Mouse (Mus musculus) liver, embryonic 11.5 days (tissue): Measurements from ENCODE around the gene Kcne3. TPM values are rescaled to one million over a fixed set of nuclear protein-coding genes. Genes with fewer than 3 reads are reported as not detected.

Source experiments
- ATAC-seq: fragments of 200-750 bp; cut with Nextera tagmentation; replicated peaks from 2 replicates; pipeline ENCODE4 v1.8.0; 2017; ENCODE audit warnings: moderate number of reproducible peaks, mild to moderate bottlenecking, moderate TSS enrichment, moderate library complexity; ENCODE audit not compliant: low FRiP score
- DNase-seq: peaks from one replicate; pipeline ENCODE4 v3.0.0-alpha.2; 2017; ENCODE audit warnings: low spot score
- H3K27ac ChIP-seq: fragments of 300-500 bp; sonication (generic); 2 replicates; pipeline ENCODE4 v1.5.1; 2014; ENCODE audit warnings: mild to moderate bottlenecking, low read depth, low read length, control low read depth
- H3K27me3 ChIP-seq: fragments of 300-500 bp; sonication (generic); replicated peaks from 2 replicates; pipeline ENCODE4 v1.6.1; 2014; ENCODE audit warnings: low read length, mixed read lengths; ENCODE audit not compliant: control insufficient read depth, insufficient read depth
- H3K36me3 ChIP-seq: fragments of 300-500 bp; sonication (generic); 2 replicates; pipeline ENCODE4 v1.6.1; 2014; ENCODE audit warnings: mild to moderate bottlenecking, low read length, moderate library complexity, mixed read lengths; ENCODE audit not compliant: control insufficient read depth, insufficient read depth
- H3K4me1 ChIP-seq: fragments of 300-500 bp; sonication (generic); replicated peaks from 2 replicates; pipeline ENCODE4 v1.6.1; 2014; ENCODE audit warnings: low read length, mixed read lengths; ENCODE audit not compliant: control insufficient read depth, insufficient read depth
- H3K4me2 ChIP-seq: fragments of 300-500 bp; sonication (generic); 2 replicates; pipeline ENCODE4 v1.6.1; 2014; ENCODE audit warnings: mild to moderate bottlenecking, control low read depth, moderate library complexity
- H3K4me3 ChIP-seq: fragments of 300-500 bp; sonication (generic); 2 replicates; pipeline ENCODE4 v1.5.1; 2014; ENCODE audit warnings: low read depth, low read length, control low read depth
- H3K9ac ChIP-seq: fragments of 300-500 bp; sonication (generic); 2 replicates; pipeline ENCODE4 v1.6.1; 2014; ENCODE audit warnings: low read depth, low read length, control low read depth
- H3K9me3 ChIP-seq: fragments of 300-500 bp; sonication (generic); 2 replicates; pipeline ENCODE4 v1.6.1; 2016; ENCODE audit warnings: low read length, inconsistent platforms, mixed read lengths; ENCODE audit not compliant: control insufficient read depth
- WGBS: fragments of 180-500 bp; shearing (Covaris S2); extraction: QIAGEN DNeasy Blood & Tissue Kit; methylation state at CpG from one replicate; pipeline ENCODE4 v1.1.7; 2014; 5-methylcytosine and 5-hydroxymethylcytosine counted together
- polyA plus RNA-seq: library from polyadenylated mRNA; unstranded; fragments of >200 nt; fragmentation: Nextera tagmentation; extraction: Ambion mirVana; gene quantifications from 2 replicates; pipeline ENCODE4 v1.2.1, GENCODE M21; 2014

Gene Kcne3
- polyA plus RNA-seq, 1 experiment from 2014 or later, result 10.9 TPM

DNA sequence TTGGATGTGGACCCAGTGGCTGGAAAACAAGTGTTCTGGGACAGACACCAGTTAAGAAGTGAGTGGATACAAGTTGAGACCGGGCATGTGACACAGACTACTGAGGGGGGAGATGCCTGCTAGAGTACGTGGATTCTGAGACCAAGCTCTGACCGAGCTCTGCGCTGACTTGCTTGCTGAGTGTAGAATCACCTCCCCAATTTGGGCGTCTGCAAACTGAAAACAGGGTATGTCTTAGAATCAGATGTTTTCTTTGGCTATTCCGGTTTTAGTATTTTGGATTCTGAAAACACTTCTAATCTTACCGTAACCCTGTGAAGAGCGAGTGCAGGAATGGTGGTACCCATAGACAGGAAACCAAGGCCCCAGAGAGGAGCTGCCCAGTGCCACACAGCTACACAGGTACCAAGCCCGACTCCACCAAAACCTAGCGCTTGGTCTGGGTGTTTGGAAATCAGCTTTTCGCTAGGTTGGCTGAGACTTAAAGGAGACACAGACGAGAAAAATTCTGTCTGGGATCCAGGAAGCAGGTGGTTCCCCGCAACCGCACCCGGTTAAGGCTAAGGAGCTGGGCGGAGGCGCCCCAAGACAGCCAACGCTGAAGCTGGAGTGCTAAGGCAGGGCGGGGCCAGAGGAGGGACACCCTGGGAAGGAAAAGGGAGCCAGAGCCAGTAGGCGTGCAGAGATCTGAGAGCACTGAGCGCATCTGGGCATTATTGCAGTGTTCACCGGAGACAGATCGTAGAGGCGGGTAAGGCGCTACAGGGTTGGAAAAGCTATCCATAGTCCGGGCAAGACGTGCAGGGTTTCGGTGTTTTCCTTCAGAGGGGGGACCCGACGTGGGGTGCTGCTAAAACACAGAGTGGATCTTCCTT is 2.0 kb downstream of the Kcne3 start:
- 8% methylated on average over 30 of the region's 30 CpGs for WGBS
- DNase-seq (peak; percentile 60), ATAC-seq (peak; percentile 68)
- peaks cover 32% of the 10 kb centered on the region for H3K27me3 ChIP-seq
- peak overlapping the region; percentile 89 for H3K4me2 ChIP-seq
- no peaks in the 10 kb centered on the region for H3K36me3 ChIP-seq
- H3K9ac ChIP-seq, result peak overlapping the region; percentile 17; the same call in 1 of the 2 replicates
- peak overlapping the region; percentile 43 for H3K4me3 ChIP-seq
- peaks cover 22% of the 10 kb centered on the region for H3K4me1 ChIP-seq
- H3K27ac ChIP-seq, result no peak overlapping the region
- no peaks in the 10 kb centered on the region for H3K9me3 ChIP-seq

DNA sequence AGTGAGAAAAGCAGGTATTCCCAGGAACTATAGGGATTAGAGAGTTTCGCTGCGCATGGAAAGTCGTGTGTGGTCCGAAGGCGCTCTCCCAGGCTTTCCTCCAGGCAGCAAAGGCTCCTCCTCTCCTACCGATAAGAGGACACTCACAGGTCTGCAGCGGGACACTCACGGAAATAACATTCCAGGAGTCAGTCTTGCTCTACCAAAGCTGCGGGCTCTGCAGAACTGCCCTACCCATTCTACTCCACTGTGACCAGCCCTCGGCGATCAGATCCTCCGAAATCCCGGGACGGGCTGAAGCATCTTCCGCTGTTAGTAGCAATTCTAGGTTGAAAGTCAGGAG is 2.6 kb downstream of the Kcne3 start:
- Histone ChIP-seq H3K4me2 (peak overlapping the region; percentile 89), H3K36me3 (no peaks in the 10 kb centered on the region), H3K4me3 (peak overlapping the region; percentile 43), H3K9me3 (no peaks in the 10 kb centered on the region), H3K27ac (no peak overlapping the region), H3K9ac (peak overlapping the region; percentile 17; the same call in 1 of the 2 replicates), H3K4me1 (peaks cover 22% of the 10 kb centered on the region), H3K27me3 (peaks cover 32% of the 10 kb centered on the region)
- ATAC-seq (0 out of 2 replicates have a peak, but pooled peaks have one; percentile 15), DNase-seq (peak; percentile 47)
- 2% methylated on average over 15 of the region's 15 CpGs for WGBS

- DNase-seq (no peak), ATAC-seq (peak; percentile 84)
- Histone ChIP-seq H3K27ac (0 out of 2 replicates have a peak overlapping the region, but pooled peaks have one; percentile 40), H3K9ac (0 out of 2 replicates have a peak overlapping the region, but pooled peaks have one; percentile 17), H3K9me3 (no peaks in the 10 kb centered on the region), H3K36me3 (no peaks in the 10 kb centered on the region), H3K4me2 (peak overlapping the region; percentile 89), H3K27me3 (peaks cover 32% of the 10 kb centered on the region), H3K4me3 (peak overlapping the region; percentile 43), H3K4me1 (peaks cover 22% of the 10 kb centered on the region)
- WGBS, result 32% methylated on average over 7 of the region's 7 CpGs
Observed at GRCm38 (mm10) chr7:100179394-100179793, 3.1 kb downstream of the Kcne3 start.

GRCm38 (mm10) chr7:100179836-100180407 is 3.6 kb downstream of the Kcne3 start:
- peaks cover 32% of the 10 kb centered on the region for H3K27me3 ChIP-seq
- H3K9me3 ChIP-seq, result no peaks in the 10 kb centered on the region
- H3K9ac ChIP-seq, result no peak overlapping the region
- whole genome bisulfite sequencing, result 60% methylated on average over 7 of the region's 7 CpGs
- H3K4me1 ChIP-seq, result peaks cover 22% of the 10 kb centered on the region
- no peak for DNase-seq
- no peaks in the 10 kb centered on the region for H3K36me3 ChIP-seq
- 0 out of 2 replicates have a peak overlapping the region, but pooled peaks have one; percentile 3 for H3K4me3 ChIP-seq
- ATAC-seq, result peak; percentile 24; the same call in 1 of the 2 replicates
- 0 out of 2 replicates have a peak overlapping the region, but pooled peaks have one; percentile 40 for H3K27ac ChIP-seq
- peak overlapping the region; percentile 89 for H3K4me2 ChIP-seq

DNA sequence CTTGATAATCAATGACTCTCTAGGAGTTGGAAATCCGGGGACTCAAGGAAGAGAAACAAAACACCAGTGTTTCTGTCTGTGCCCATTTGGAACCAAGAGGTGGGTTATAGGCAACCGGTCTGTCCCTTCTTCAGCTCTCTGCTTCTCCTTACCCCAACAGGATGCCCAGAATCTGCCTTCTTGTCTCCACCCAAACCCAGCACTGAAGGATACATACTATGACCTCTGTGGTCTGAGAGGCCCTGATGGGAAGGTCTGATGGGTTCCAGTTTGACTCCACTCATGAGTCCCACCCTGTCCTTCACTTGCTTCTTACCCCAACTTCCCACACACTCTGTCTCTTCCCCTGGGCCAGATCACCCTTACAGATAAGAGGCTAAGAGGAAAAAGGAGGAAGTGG is 4.9 kb downstream of the Kcne3 start:
- peaks cover 32% of the 10 kb centered on the region for H3K27me3 ChIP-seq
- H3K36me3 ChIP-seq, result no peaks in the 10 kb centered on the region
- H3K9me3 ChIP-seq, result no peaks in the 10 kb centered on the region
- 77% methylated on average over 2 of the region's 2 CpGs for WGBS
- DNase-seq (no peak), ATAC-seq (no peak)
- no peak overlapping the region for H3K4me2 ChIP-seq
- H3K4me3 ChIP-seq, result no peak overlapping the region
- no peak overlapping the region for H3K27ac ChIP-seq
- no peak overlapping the region for H3K9ac ChIP-seq
- H3K4me1 ChIP-seq, result peaks cover 22% of the 10 kb centered on the region

DNA sequence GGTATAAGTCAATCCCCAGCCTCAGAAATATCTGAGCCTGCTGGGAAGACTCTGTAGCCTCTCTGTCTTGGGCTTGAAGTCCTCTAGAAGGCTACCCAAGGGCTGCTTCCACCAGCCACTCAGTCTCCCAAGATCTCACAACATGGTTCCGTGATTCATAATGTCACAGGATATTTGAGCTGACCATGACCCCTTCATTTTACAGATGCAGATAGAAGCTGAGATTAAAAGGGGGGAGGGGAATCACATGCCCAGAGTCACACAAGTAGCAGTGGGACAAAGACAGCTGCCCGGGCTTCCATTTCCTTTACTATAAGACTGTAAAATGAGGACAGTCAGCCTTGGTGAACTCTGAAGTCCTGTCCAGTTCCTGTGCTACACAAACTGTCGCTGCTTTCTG is 5.3 kb downstream of the Kcne3 start:
- 67% methylated on average over 3 of the region's 3 CpGs for WGBS
- no peak overlapping the region for H3K9ac ChIP-seq
- H3K4me2 ChIP-seq, result no peak overlapping the region
- no peak overlapping the region for H3K4me3 ChIP-seq
- ATAC-seq (no peak), DNase-seq (no peak)
- no peak overlapping the region for H3K27ac ChIP-seq
- peaks cover 32% of the 10 kb centered on the region for H3K27me3 ChIP-seq
- H3K4me1 ChIP-seq, result peaks cover 22% of the 10 kb centered on the region
- H3K36me3 ChIP-seq, result no peaks in the 10 kb centered on the region
- no peaks in the 10 kb centered on the region for H3K9me3 ChIP-seq

GRCm38 (mm10) chr7:100182388-100182787 is 6.1 kb downstream of the Kcne3 start:
- no peak overlapping the region for H3K27ac ChIP-seq
- H3K27me3 ChIP-seq, result peaks cover 24% of the 10 kb centered on the region; the same call in 1 of the 2 replicates
- DNase-seq, result no peak
- no peaks in the 10 kb centered on the region for H3K36me3 ChIP-seq
- peaks cover 22% of the 10 kb centered on the region for H3K4me1 ChIP-seq
- no peak overlapping the region for H3K4me2 ChIP-seq
- 44% methylated on average over 3 of the region's 3 CpGs for WGBS
- H3K4me3 ChIP-seq, result no peak overlapping the region
- H3K9me3 ChIP-seq, result no peaks in the 10 kb centered on the region
- ATAC-seq, result no peak
- H3K9ac ChIP-seq, result no peak overlapping the region

GRCm38 (mm10) chr7:100187601-100188000 is 11.3 kb downstream of the Kcne3 start:
- WGBS, result 20% methylated on average over 7 of the region's 7 CpGs
- H3K27me3 ChIP-seq, result peaks cover 2% of the 10 kb centered on the region; the same call in 1 of the 2 replicates
- no peak overlapping the region for H3K4me2 ChIP-seq
- no peak for DNase-seq
- no peaks in the 10 kb centered on the region for H3K36me3 ChIP-seq
- no peaks in the 10 kb centered on the region for H3K9me3 ChIP-seq
- H3K9ac ChIP-seq, result no peak overlapping the region
- no peak overlapping the region for H3K4me3 ChIP-seq
- H3K4me1 ChIP-seq, result no peaks in the 10 kb centered on the region
- no peak overlapping the region for H3K27ac ChIP-seq
- ATAC-seq, result no peak
